Mouse (Mus musculus): ENCODE results near the gene Azi2.

DNA sequence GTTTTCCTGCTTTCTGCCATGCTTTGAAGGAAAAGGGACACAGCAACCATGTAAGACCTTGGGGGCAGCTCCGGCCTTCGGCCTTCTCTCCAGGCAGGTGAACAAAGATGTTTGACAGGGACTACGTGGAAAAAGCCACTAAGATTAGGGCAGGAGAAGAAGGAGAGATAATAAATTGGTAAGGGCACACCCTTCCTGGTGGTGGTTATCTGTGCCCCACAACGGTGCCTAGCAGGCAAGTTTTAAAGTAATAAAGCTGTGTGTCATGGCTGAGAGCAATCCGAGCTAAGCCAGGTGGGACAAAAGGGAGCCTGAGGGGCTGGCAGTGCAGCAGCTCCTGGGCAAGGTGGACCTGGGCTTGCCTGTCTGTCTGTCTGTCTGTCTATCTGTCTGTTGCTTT, 31.8 kb downstream of the Azi2 start:
- TF ChIP-seq CTCF (IDR thresholded peaks at IDR 0.05; ENCODE audit: control insufficient read depth, insufficient read depth, insufficient replicate concordance, low read depth, low read length) = no peak
- no peak for TF ChIP-seq POLR2A (IDR thresholded peaks at IDR 0.05; ENCODE audit: control insufficient read depth, low read depth, low read length)

All from testis, adult 2 months (tissue).